Mouse (Mus musculus) liver, postnatal 0 days (tissue): ENCODE measurements around the gene Vash1. TPM values are rescaled to one million over a fixed set of nuclear protein-coding genes. Genes with fewer than 3 reads are reported as not detected.

Source experiments
- ATAC-seq: fragments of 200-750 bp; cut with Nextera tagmentation; 2 replicates; pipeline ENCODE4 v1.8.0; 2017; ENCODE audit warnings: mild to moderate bottlenecking, moderate library complexity
- DNase-seq: peaks from one replicate; pipeline ENCODE4 v3.0.0-alpha.2; 2016
- H3K27ac ChIP-seq: fragments of 300-500 bp; sonication (generic); 2 replicates; pipeline ENCODE4 v1.5.1; 2014; ENCODE audit warnings: antibody characterized with exemption, moderate library complexity, mild to moderate bottlenecking, low read depth
- H3K27me3 ChIP-seq: fragments of 300-500 bp; sonication (generic); 2 replicates; pipeline ENCODE4 v1.6.1; 2014; ENCODE audit warnings: low read length, control low read depth, mixed read lengths; ENCODE audit not compliant: insufficient read depth
- H3K36me3 ChIP-seq: fragments of 300-500 bp; sonication (generic); replicated peaks from 2 replicates; pipeline ENCODE4 v1.6.1; 2014; ENCODE audit warnings: mild to moderate bottlenecking, control low read depth, low read length, moderate library complexity, mixed read lengths; ENCODE audit not compliant: insufficient read depth
- H3K4me1 ChIP-seq: fragments of 300-500 bp; sonication (generic); 2 replicates; pipeline ENCODE4 v1.6.1; 2014; ENCODE audit warnings: antibody characterized with exemption, mild to moderate bottlenecking, control low read depth; ENCODE audit not compliant: insufficient read depth
- H3K4me2 ChIP-seq: fragments of 300-500 bp; sonication (generic); 2 replicates; pipeline ENCODE4 v1.6.1; 2014; ENCODE audit warnings: low read depth, mild to moderate bottlenecking, low read length, moderate library complexity, mixed read lengths
- H3K4me3 ChIP-seq: fragments of 300-500 bp; sonication (generic); 2 replicates; pipeline ENCODE4 v1.5.1; 2014; ENCODE audit warnings: low read depth, low read length
- H3K9ac ChIP-seq: fragments of 300-500 bp; sonication (generic); replicated peaks from 2 replicates; pipeline ENCODE4 v1.6.1; 2014; ENCODE audit warnings: mild to moderate bottlenecking, moderate library complexity
- H3K9me3 ChIP-seq: fragments of 300-500 bp; sonication (generic); 2 replicates; pipeline ENCODE4 v1.6.1; 2016; ENCODE audit warnings: mild to moderate bottlenecking, control low read depth, low read length, mixed read lengths
- CTCF ChIP-seq: sonication (generic); IDR thresholded peaks from 2 replicates; pipeline ENCODE4 v1.5.1; 2016; ENCODE audit warnings: antibody characterized with exemption, low read depth
- EP300 ChIP-seq: IDR thresholded peaks from 2 replicates; pipeline ENCODE4 v1.6.1; 2016; ENCODE audit warnings: antibody characterized with exemption, low read depth, mild to moderate bottlenecking
- WGBS: fragments of 180-500 bp; shearing (Covaris S2); extraction: QIAGEN DNeasy Blood & Tissue Kit; methylation state at CpG from one replicate; pipeline ENCODE4 v1.1.7; 2014; ENCODE audit not compliant: insufficient replicate concordance; 5-methylcytosine and 5-hydroxymethylcytosine counted together
- polyA plus RNA-seq: library from polyadenylated mRNA; unstranded; fragments of >200 nt; fragmentation: Nextera tagmentation; extraction: Ambion mirVana; gene quantifications from 2 replicates; pipeline ENCODE4 v1.2.1, GENCODE M21; 2015

Vash1 gene
- polyA plus RNA-seq, 1 experiment from 2014 or later: 1.4 TPM

GRCm38 (mm10) chr12:86693389-86693788 lies 14.9 kb downstream of the Vash1 start:
- Histone ChIP-seq H3K27ac (no peak overlapping the region), H3K36me3 (no peaks in the 10 kb centered on the region), H3K4me1 (no peaks in the 10 kb centered on the region), H3K4me2 (no peak overlapping the region), H3K4me3 (no peak overlapping the region), H3K9me3 (no peaks in the 10 kb centered on the region), H3K9ac (no peak overlapping the region), H3K27me3 (no peaks in the 10 kb centered on the region)
- no peak for DNase-seq
- ATAC-seq: no peak
- TF ChIP-seq EP300: no peak
- no peak for TF ChIP-seq CTCF

DNA sequence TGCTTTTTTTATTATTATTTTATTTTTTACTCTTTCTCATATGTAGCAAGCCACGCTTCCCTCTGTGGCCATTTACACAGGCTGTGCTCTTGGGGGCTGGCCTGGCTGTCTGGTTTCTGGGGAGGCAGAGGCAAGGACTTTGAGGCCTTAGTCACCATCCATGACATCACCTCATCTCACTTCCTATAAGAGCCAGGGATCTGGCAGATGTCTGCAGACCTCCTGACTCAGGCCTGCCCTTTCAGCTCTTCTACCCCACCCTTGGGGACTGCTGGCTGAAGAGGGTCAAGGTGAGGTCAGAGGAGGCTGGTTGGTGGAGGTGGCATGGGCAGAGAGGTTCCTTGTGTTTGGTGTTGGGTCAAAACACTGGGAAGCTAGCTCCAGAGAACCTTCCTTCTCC lies 15.9 kb downstream of the Vash1 start:
- Histone ChIP-seq H3K9me3 (no peaks in the 10 kb centered on the region), H3K27ac (no peak overlapping the region), H3K4me2 (no peak overlapping the region), H3K27me3 (no peaks in the 10 kb centered on the region), H3K9ac (no peak overlapping the region), H3K36me3 (no peaks in the 10 kb centered on the region), H3K4me1 (no peaks in the 10 kb centered on the region), H3K4me3 (no peak overlapping the region)
- no peak for DNase-seq
- 70% methylated on average over 1 of the region's 1 CpGs for WGBS
- TF ChIP-seq EP300 (no peak), CTCF (no peak)
- ATAC-seq: no peak

- TF ChIP-seq EP300 (no peak), CTCF (no peak)
- ATAC-seq: no peak
These were observed 19.5 kb downstream of the Vash1 start for GRCm38 (mm10) chr12:86697996-86698395.

GRCm38 (mm10) chr12:86698537-86698936 lies 20.0 kb downstream of the Vash1 start:
- DNase-seq (no peak), ATAC-seq (no peak)
- Histone ChIP-seq H3K4me3 (no peak overlapping the region), H3K4me2 (no peak overlapping the region), H3K4me1 (no peaks in the 10 kb centered on the region), H3K27me3 (no peaks in the 10 kb centered on the region), H3K36me3 (no peaks in the 10 kb centered on the region), H3K9me3 (no peaks in the 10 kb centered on the region), H3K9ac (no peak overlapping the region), H3K27ac (no peak overlapping the region)
- TF ChIP-seq CTCF (no peak), EP300 (no peak)

More at GRCm38 (mm10) chr12:86697996-86698395, 19.5 kb downstream of the Vash1 start:
- Histone ChIP-seq H3K4me1 (no peaks in the 10 kb centered on the region), H3K4me3 (no peak overlapping the region), H3K9me3 (no peaks in the 10 kb centered on the region), H3K27me3 (no peaks in the 10 kb centered on the region), H3K27ac (no peak overlapping the region), H3K36me3 (no peaks in the 10 kb centered on the region), H3K4me2 (no peak overlapping the region), H3K9ac (no peak overlapping the region)
- no peak for DNase-seq
- WGBS: 64% methylated on average over 2 of the region's 2 CpGs

DNA sequence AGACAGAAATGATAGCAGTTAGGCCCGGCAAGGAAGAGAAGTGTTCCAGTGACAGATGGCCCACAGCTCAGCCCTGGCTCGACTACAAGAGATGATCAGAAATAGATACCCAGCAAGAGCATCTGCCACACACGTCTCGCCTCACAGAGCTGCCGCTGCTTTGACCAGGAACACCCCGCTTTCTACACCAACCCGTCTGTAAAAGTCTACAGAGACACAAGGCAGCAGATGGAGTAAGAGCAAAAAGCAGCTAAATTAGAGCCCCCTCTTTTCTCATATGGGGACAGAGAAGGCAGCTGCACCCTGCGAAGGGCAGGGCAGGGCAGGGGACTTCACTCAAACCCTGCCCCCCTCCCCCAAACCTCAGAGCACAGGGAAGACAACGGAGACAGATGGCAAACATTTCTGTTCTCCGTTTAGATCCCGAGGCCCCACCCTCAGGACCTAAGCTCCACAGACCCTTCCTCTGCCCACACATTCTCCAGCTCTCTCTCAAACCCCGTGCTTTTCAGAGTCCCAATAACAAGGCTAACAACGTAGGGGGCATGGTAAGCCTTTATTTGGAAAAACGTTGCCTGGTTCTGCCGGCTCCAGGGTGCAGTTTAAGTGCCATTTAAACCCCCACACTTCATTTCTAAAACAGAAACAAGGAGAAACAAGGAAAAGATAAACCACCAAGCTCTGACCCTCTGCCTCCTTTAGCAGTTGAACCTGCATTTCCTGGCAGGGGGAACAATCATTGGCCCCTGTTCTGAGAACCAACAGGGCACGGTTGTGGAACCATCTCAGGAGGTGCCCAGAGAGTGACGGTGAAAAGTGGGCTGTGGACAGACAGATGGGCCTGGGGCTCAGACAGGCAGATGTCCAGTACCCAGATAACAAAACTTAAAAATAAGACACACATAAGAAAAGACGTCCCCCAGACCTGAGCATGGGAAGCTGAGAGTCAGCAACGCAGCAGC lies 21.7 kb downstream of the Vash1 start:
- no peaks in the 10 kb centered on the region for H3K4me1 ChIP-seq
- WGBS: 53% methylated on average over 19 of the region's 19 CpGs

GRCm38 (mm10) chr12:86700927-86701310 lies 22.4 kb downstream of the Vash1 start:
- Histone ChIP-seq H3K4me1 (no peaks in the 10 kb centered on the region), H3K9me3 (no peaks in the 10 kb centered on the region), H3K36me3 (no peaks in the 10 kb centered on the region), H3K4me3 (no peak overlapping the region), H3K27ac (no peak overlapping the region), H3K4me2 (no peak overlapping the region), H3K9ac (no peak overlapping the region), H3K27me3 (no peaks in the 10 kb centered on the region)
- DNase-seq (no peak), ATAC-seq (no peak)
- WGBS: 65% methylated on average over 4 of the region's 4 CpGs
- TF ChIP-seq CTCF (no peak), EP300 (no peak)

More for the DNA sequence above, 21.7 kb downstream of the Vash1 start:
- H3K4me2 ChIP-seq: no peak overlapping the region
- no peak overlapping the region for H3K27ac ChIP-seq
- no peaks in the 10 kb centered on the region for H3K9me3 ChIP-seq
- no peak overlapping the region for H3K4me3 ChIP-seq
- no peak for ATAC-seq
- H3K27me3 ChIP-seq: no peaks in the 10 kb centered on the region
- no peaks in the 10 kb centered on the region for H3K36me3 ChIP-seq
- no peak for TF ChIP-seq EP300
- no peak for TF ChIP-seq CTCF
- no peak overlapping the region for H3K9ac ChIP-seq
- no peak for DNase-seq
